Mouse (Mus musculus) stomach, embryonic 14.5 days (tissue): ENCODE results near the gene Atg4d. TPM values are rescaled to one million over a fixed set of nuclear protein-coding genes. Genes with fewer than 3 reads are reported as not detected.

Experiments used
- ATAC-seq: fragments of 200-750 bp; cut with Nextera tagmentation; 2 replicates; pipeline ENCODE4 v1.8.0; 2017; ENCODE audit warnings: low read depth, moderate TSS enrichment; ENCODE audit not compliant: insufficient number of reproducible peaks, insufficient read depth, low FRiP score
- H3K27ac ChIP-seq: fragments of 300-500 bp; sonication (generic); 2 replicates; pipeline ENCODE4 v1.5.1; 2014; ENCODE audit warnings: mild to moderate bottlenecking, low read length, moderate library complexity, mixed read lengths
- H3K27me3 ChIP-seq: fragments of 300-500 bp; sonication (generic); 2 replicates; pipeline ENCODE4 v1.6.1; 2014; ENCODE audit warnings: low read length, control low read depth, mixed read lengths; ENCODE audit not compliant: control insufficient read depth, insufficient read depth
- H3K36me3 ChIP-seq: fragments of 300-500 bp; sonication (generic); 2 replicates; pipeline ENCODE4 v1.6.1; 2014; ENCODE audit warnings: mild to moderate bottlenecking, control low read depth, low read length, moderate library complexity, mixed read lengths; ENCODE audit not compliant: control insufficient read depth, insufficient read depth
- H3K4me1 ChIP-seq: fragments of 300-500 bp; sonication (generic); 2 replicates; pipeline ENCODE4 v1.6.1; 2014; ENCODE audit warnings: low read length, control low read depth, mixed read lengths; ENCODE audit not compliant: control insufficient read depth, insufficient read depth
- H3K4me2 ChIP-seq: fragments of 300-500 bp; sonication (generic); replicated peaks from 2 replicates; pipeline ENCODE4 v1.6.1; 2014; ENCODE audit warnings: low read depth, low read length, control low read depth
- H3K4me3 ChIP-seq: fragments of 300-500 bp; sonication (generic); 2 replicates; pipeline ENCODE4 v1.5.1; 2014; ENCODE audit warnings: low read depth, low read length, control low read depth
- H3K9ac ChIP-seq: fragments of 300-500 bp; sonication (generic); replicated peaks from 2 replicates; pipeline ENCODE4 v1.6.1; 2014; ENCODE audit warnings: low read depth, mild to moderate bottlenecking, control low read depth, low read length, moderate library complexity, mixed read lengths
- H3K9me3 ChIP-seq: fragments of 300-500 bp; sonication (generic); 2 replicates; pipeline ENCODE4 v1.6.1; 2016; ENCODE audit warnings: low read depth, low read length, control low read depth; ENCODE audit not compliant: control insufficient read depth
- WGBS: fragments of 180-500 bp; shearing (Covaris S2); extraction: QIAGEN DNeasy Blood & Tissue Kit; methylation state at CpG from one replicate; pipeline ENCODE4 v1.1.7; 2014; 5-methylcytosine and 5-hydroxymethylcytosine counted together
- polyA plus RNA-seq: library from polyadenylated mRNA; unstranded; fragments of >200 nt; fragmentation: Nextera tagmentation; extraction: Ambion mirVana; gene quantifications from 2 replicates; pipeline ENCODE4 v1.2.1, GENCODE M21; 2014

The Atg4d gene
- polyA plus RNA-seq, 1 experiment from 2014 or later, result 38.8 TPM

- H3K36me3 ChIP-seq, result no peaks in the 10 kb centered on the region
- WGBS, result 7% methylated on average over 11 of the region's 11 CpGs
- no peaks in the 10 kb centered on the region for H3K9me3 ChIP-seq
- H3K9ac ChIP-seq, result no peak overlapping the region
- H3K4me2 ChIP-seq, result no peak overlapping the region
- H3K27ac ChIP-seq, result no peak overlapping the region
- no peak overlapping the region for H3K4me3 ChIP-seq
- peak; percentile 76; the same call in 1 of the 2 replicates for ATAC-seq
- H3K4me1 ChIP-seq, result no peaks in the 10 kb centered on the region
- peaks cover 7% of the 10 kb centered on the region; the same call in 1 of the 2 replicates for H3K27me3 ChIP-seq
These were observed 48.3 kb downstream of the Atg4d start for GRCm38 (mm10) chr9:21313394-21313793.

- Histone ChIP-seq H3K4me2 (no peak overlapping the region), H3K27me3 (peaks cover 7% of the 10 kb centered on the region; the same call in 1 of the 2 replicates), H3K36me3 (no peaks in the 10 kb centered on the region), H3K9ac (no peak overlapping the region), H3K9me3 (no peaks in the 10 kb centered on the region), H3K4me1 (no peaks in the 10 kb centered on the region), H3K27ac (no peak overlapping the region), H3K4me3 (no peak overlapping the region)
- ATAC-seq, result no peak
- WGBS, result 88% methylated on average over 9 of the region's 9 CpGs
These were observed 49.5 kb downstream of the Atg4d start for GRCm38 (mm10) chr9:21314367-21315140.

- ATAC-seq, result no peak
- H3K9me3 ChIP-seq, result no peaks in the 10 kb centered on the region
- H3K9ac ChIP-seq, result no peak overlapping the region
- peaks cover 7% of the 10 kb centered on the region; the same call in 1 of the 2 replicates for H3K27me3 ChIP-seq
- no peak overlapping the region for H3K27ac ChIP-seq
- H3K4me2 ChIP-seq, result no peak overlapping the region
- H3K4me3 ChIP-seq, result no peak overlapping the region
- no peaks in the 10 kb centered on the region for H3K36me3 ChIP-seq
- H3K4me1 ChIP-seq, result no peaks in the 10 kb centered on the region
- 51% methylated on average over 5 of the region's 5 CpGs for WGBS
These were observed 50.3 kb downstream of the Atg4d start for GRCm38 (mm10) chr9:21315421-21315820.

- H3K4me1 ChIP-seq, result peaks cover 2% of the 10 kb centered on the region; the same call in 1 of the 2 replicates
- no peaks in the 10 kb centered on the region for H3K9me3 ChIP-seq
- no peak for ATAC-seq
- WGBS, result 72% methylated on average over 7 of the region's 7 CpGs
- H3K27me3 ChIP-seq, result peaks cover 7% of the 10 kb centered on the region; the same call in 1 of the 2 replicates
- H3K9ac ChIP-seq, result no peak overlapping the region
- H3K4me3 ChIP-seq, result no peak overlapping the region
- H3K27ac ChIP-seq, result no peak overlapping the region
- H3K36me3 ChIP-seq, result no peaks in the 10 kb centered on the region
- H3K4me2 ChIP-seq, result no peak overlapping the region
These were observed 51.6 kb downstream of the Atg4d start for GRCm38 (mm10) chr9:21316696-21317095.

- Histone ChIP-seq H3K4me3 (no peak overlapping the region), H3K4me1 (peaks cover 9% of the 10 kb centered on the region; the same call in 1 of the 2 replicates), H3K36me3 (no peaks in the 10 kb centered on the region), H3K27ac (no peak overlapping the region), H3K9me3 (no peaks in the 10 kb centered on the region), H3K9ac (no peak overlapping the region), H3K27me3 (no peaks in the 10 kb centered on the region), H3K4me2 (no peak overlapping the region)
- WGBS, result 90% methylated on average over 6 of the region's 6 CpGs
- no peak for ATAC-seq
These were observed 53.7 kb downstream of the Atg4d start for GRCm38 (mm10) chr9:21318792-21319191.

GRCm38 (mm10) chr9:21319503-21319902 is 54.4 kb downstream of the Atg4d start:
- no peak for ATAC-seq
- H3K27me3 ChIP-seq, result no peaks in the 10 kb centered on the region
- 91% methylated on average over 4 of the region's 4 CpGs for WGBS
- no peak overlapping the region for H3K4me2 ChIP-seq
- no peaks in the 10 kb centered on the region for H3K36me3 ChIP-seq
- no peak overlapping the region for H3K9ac ChIP-seq
- H3K27ac ChIP-seq, result no peak overlapping the region
- peaks cover 9% of the 10 kb centered on the region; the same call in 1 of the 2 replicates for H3K4me1 ChIP-seq
- H3K4me3 ChIP-seq, result no peak overlapping the region
- no peaks in the 10 kb centered on the region for H3K9me3 ChIP-seq

GRCm38 (mm10) chr9:21320280-21320618 is 55.2 kb downstream of the Atg4d start:
- Histone ChIP-seq H3K9ac (peak overlapping the region; percentile 34), H3K27ac (no peak overlapping the region), H3K9me3 (no peaks in the 10 kb centered on the region), H3K4me2 (peak overlapping the region; percentile 91), H3K27me3 (no peaks in the 10 kb centered on the region), H3K4me3 (peak overlapping the region; percentile 50), H3K4me1 (peaks cover 9% of the 10 kb centered on the region; the same call in 1 of the 2 replicates), H3K36me3 (no peaks in the 10 kb centered on the region)
- ATAC-seq, result no peak
- WGBS, result 29% methylated on average over 4 of the region's 4 CpGs

GRCm38 (mm10) chr9:21320619-21321512 is 55.8 kb downstream of the Atg4d start, which contains the start of gene Slc44a2:
Slc44a2 (plus strand) TSS chr9:21320698.
- WGBS, result 2% methylated on average over 52 of the region's 52 CpGs

More at GRCm38 (mm10) chr9:21320619-21321512, 55.8 kb downstream of the Atg4d start, which contains the start of gene Slc44a2:
- peak within 1 kb of the TSS; percentile 34 for H3K9ac ChIP-seq
- no peaks in the 10 kb centered on the region for H3K36me3 ChIP-seq
- peak within 1 kb of the TSS; percentile 0; the same call in 1 of the 2 replicates for H3K27ac ChIP-seq
- H3K4me3 ChIP-seq, result peak within 1 kb of the TSS; percentile 50
- peaks cover 9% of the 10 kb centered on the region; the same call in 1 of the 2 replicates for H3K4me1 ChIP-seq
- no peaks in the 10 kb centered on the region for H3K9me3 ChIP-seq
- peak; percentile 90 for ATAC-seq
- H3K4me2 ChIP-seq, result peak within 1 kb of the TSS; percentile 91
- no peaks in the 10 kb centered on the region for H3K27me3 ChIP-seq
